Mouse (Mus musculus): Measurements from ENCODE around the gene Gria1. TPM values are rescaled to one million over a fixed set of nuclear protein-coding genes. Genes with fewer than 3 reads are reported as not detected.

Gene Gria1
- polyA plus RNA-seq, 1 experiment from 2014 or later = 3.9 TPM

- Histone ChIP-seq H3K9ac (no peak overlapping the region), H3K9me3 (no peaks in the 10 kb centered on the region), H3K36me3 (no peaks in the 10 kb centered on the region), H3K27me3 (replicated peaks) (no peaks in the 10 kb centered on the region), H3K4me3 (no peak overlapping the region), H3K27ac (replicated peaks) (no peak overlapping the region), H3K4me2 (no peak overlapping the region), H3K4me1 (0 out of 2 replicates have a peak, but pooled peaks cover 6% of the 10 kb centered on the region)
- ATAC-seq (ENCODE audit: extremely low read depth, insufficient number of reproducible peaks, low FRiP score, low TSS enrichment) = no peak
- 67% methylated on average over 8 of the region's 8 CpGs for WGBS
Observed at GRCm38 (mm10) chr11:57127066-57127465, 115.9 kb downstream of the Gria1 start.

GRCm38 (mm10) chr11:57140162-57140780 lies 129.1 kb downstream of the Gria1 start:
- H3K9me3 ChIP-seq = no peaks in the 10 kb centered on the region
- no peaks in the 10 kb centered on the region for H3K27me3 ChIP-seq (replicated peaks)
- H3K4me2 ChIP-seq = no peak overlapping the region
- H3K9ac ChIP-seq = no peak overlapping the region
- ATAC-seq (ENCODE audit: extremely low read depth, insufficient number of reproducible peaks, low FRiP score, low TSS enrichment) = no peak
- no peaks in the 10 kb centered on the region for H3K36me3 ChIP-seq
- WGBS = 73% methylated on average over 14 of the region's 14 CpGs
- H3K4me3 ChIP-seq = no peak overlapping the region
- no peak overlapping the region for H3K27ac ChIP-seq (replicated peaks)
- H3K4me1 ChIP-seq = no peaks in the 10 kb centered on the region

- 79% methylated on average over 5 of the region's 5 CpGs for WGBS
- H3K4me2 ChIP-seq = no peak overlapping the region
- H3K36me3 ChIP-seq = no peaks in the 10 kb centered on the region
- H3K4me3 ChIP-seq = no peak overlapping the region
- no peak for ATAC-seq (ENCODE audit: extremely low read depth, insufficient number of reproducible peaks, low FRiP score, low TSS enrichment)
- H3K9me3 ChIP-seq = no peaks in the 10 kb centered on the region
- H3K27me3 ChIP-seq (replicated peaks) = no peaks in the 10 kb centered on the region
- no peak overlapping the region for H3K27ac ChIP-seq (replicated peaks)
- no peaks in the 10 kb centered on the region for H3K4me1 ChIP-seq
- no peak overlapping the region for H3K9ac ChIP-seq
Observed at GRCm38 (mm10) chr11:57143681-57144080, 132.5 kb downstream of the Gria1 start.

- Histone ChIP-seq H3K4me3 (no peak overlapping the region), H3K4me2 (no peak overlapping the region), H3K4me1 (0 out of 2 replicates have a peak, but pooled peaks cover 4% of the 10 kb centered on the region), H3K9ac (no peak overlapping the region), H3K27ac (replicated peaks) (no peak overlapping the region), H3K9me3 (no peaks in the 10 kb centered on the region), H3K36me3 (no peaks in the 10 kb centered on the region), H3K27me3 (replicated peaks) (no peaks in the 10 kb centered on the region)
- WGBS = 81% methylated on average over 7 of the region's 7 CpGs
- ATAC-seq (ENCODE audit: extremely low read depth, insufficient number of reproducible peaks, low FRiP score, low TSS enrichment) = no peak
Observed at GRCm38 (mm10) chr11:57145192-57145591, 134.0 kb downstream of the Gria1 start.

DNA sequence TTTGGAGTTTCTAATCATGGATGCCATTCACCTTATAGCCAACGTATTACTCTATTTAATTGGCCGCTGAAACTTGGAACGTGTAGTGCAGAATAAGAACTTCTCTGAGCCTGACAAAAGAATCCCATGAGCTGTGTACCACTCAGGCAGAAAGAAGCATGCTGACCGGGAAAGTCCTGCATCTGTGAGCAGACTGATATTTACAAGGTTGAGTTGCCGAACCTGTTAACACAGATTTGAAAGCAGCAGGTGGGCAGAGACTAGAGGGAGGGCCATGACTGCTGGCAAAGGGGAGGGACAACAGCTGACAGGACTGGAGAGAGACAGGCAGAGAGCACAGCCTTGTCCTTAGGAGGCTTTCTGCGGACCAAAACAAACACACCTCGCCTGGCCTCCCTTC lies 134.5 kb downstream of the Gria1 start:
- no peak overlapping the region for H3K27ac ChIP-seq (replicated peaks)
- no peaks in the 10 kb centered on the region for H3K36me3 ChIP-seq
- WGBS = 50% methylated on average over 7 of the region's 7 CpGs
- 0 out of 2 replicates have a peak, but pooled peaks cover 4% of the 10 kb centered on the region for H3K4me1 ChIP-seq
- no peak overlapping the region for H3K9ac ChIP-seq
- no peak for ATAC-seq (ENCODE audit: extremely low read depth, insufficient number of reproducible peaks, low FRiP score, low TSS enrichment)
- H3K4me2 ChIP-seq = no peak overlapping the region
- H3K9me3 ChIP-seq = no peaks in the 10 kb centered on the region
- H3K27me3 ChIP-seq (replicated peaks) = no peaks in the 10 kb centered on the region
- H3K4me3 ChIP-seq = no peak overlapping the region

DNA sequence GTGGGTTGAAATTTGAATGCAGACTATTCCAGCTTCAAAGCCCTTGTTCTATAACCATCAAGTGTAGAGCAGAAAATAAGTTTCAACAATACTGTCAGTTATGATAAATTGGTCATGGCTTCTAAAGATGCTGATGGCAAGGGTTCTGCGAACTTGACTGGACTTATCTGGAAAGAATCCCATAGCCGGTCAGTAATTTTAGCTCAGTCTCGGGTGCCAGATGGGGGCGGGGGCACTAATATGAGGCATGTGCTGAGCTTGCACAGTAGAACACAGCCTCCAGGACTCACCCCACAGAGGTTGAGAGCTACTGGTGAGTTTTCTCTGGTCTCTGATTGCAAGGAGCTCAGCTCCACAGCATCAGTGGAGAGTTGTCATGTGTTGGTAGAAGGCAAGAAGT lies 140.5 kb downstream of the Gria1 start:
- no peak for ATAC-seq (ENCODE audit: extremely low read depth, insufficient number of reproducible peaks, low FRiP score, low TSS enrichment)
- Histone ChIP-seq H3K4me2 (no peak overlapping the region), H3K9ac (no peak overlapping the region), H3K4me1 (peaks cover 14% of the 10 kb centered on the region), H3K9me3 (no peaks in the 10 kb centered on the region), H3K36me3 (no peaks in the 10 kb centered on the region), H3K27ac (replicated peaks) (no peak overlapping the region), H3K4me3 (no peak overlapping the region), H3K27me3 (replicated peaks) (no peaks in the 10 kb centered on the region; the same call in 1 of the 2 replicates)
- WGBS = 46% methylated on average over 4 of the region's 4 CpGs

DNA sequence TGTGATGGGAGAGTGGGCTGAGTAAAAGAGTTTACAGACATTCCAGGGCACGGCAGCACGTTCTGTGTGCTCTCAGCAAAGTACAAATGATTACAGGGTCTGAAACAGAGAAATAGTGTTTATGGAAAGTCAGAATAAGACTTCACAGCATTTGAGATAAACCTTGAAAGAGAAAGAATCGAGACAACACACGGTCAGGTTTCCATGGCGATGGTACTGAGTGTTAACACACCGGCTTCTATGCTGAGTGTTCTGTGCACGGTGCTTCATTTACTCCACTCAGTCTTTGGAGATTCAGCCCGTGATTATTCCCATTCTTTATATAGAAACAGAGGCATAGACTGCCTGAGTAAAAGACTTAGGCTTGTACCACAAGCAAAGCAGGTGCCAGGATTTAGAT lies 143.8 kb downstream of the Gria1 start:
- Histone ChIP-seq H3K36me3 (no peaks in the 10 kb centered on the region), H3K27ac (replicated peaks) (no peak overlapping the region), H3K27me3 (replicated peaks) (no peaks in the 10 kb centered on the region; the same call in 1 of the 2 replicates), H3K4me3 (no peak overlapping the region), H3K9me3 (no peaks in the 10 kb centered on the region), H3K4me2 (no peak overlapping the region), H3K9ac (no peak overlapping the region), H3K4me1 (peaks cover 9% of the 10 kb centered on the region)
- ATAC-seq (ENCODE audit: extremely low read depth, insufficient number of reproducible peaks, low FRiP score, low TSS enrichment) = no peak
- 50% methylated on average over 8 of the region's 8 CpGs for WGBS

DNA sequence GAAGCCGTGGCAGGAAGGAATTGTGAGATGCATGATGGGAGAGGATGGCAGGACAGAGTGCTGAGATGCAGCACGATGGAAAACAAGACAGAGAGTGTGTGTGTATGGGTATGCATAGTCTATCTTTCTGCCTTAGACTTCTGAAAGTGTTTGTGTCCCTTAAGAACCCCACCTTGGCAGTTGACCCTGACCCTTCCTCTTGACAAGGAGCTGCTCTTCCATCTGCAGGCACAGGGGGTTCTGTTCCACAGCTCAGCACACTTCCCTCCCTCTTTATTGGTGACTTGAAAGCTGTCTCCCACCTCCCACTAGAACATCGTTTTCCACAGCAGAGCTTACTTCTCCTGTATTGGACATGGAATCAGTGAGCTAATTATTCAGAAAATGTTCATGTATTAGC lies 148.2 kb downstream of the Gria1 start:
- ATAC-seq (ENCODE audit: extremely low read depth, insufficient number of reproducible peaks, low FRiP score, low TSS enrichment) = no peak
- Histone ChIP-seq H3K36me3 (no peaks in the 10 kb centered on the region), H3K9ac (no peak overlapping the region), H3K4me1 (no peaks in the 10 kb centered on the region), H3K27me3 (replicated peaks) (no peaks in the 10 kb centered on the region; the same call in 1 of the 2 replicates), H3K4me2 (no peak overlapping the region), H3K27ac (replicated peaks) (no peak overlapping the region), H3K9me3 (no peaks in the 10 kb centered on the region), H3K4me3 (no peak overlapping the region)
- WGBS = 63% methylated on average over 3 of the region's 3 CpGs

- WGBS = 88% methylated on average over 8 of the region's 8 CpGs
- H3K4me2 ChIP-seq = no peak overlapping the region
- no peak overlapping the region for H3K27ac ChIP-seq (replicated peaks)
- ATAC-seq (ENCODE audit: extremely low read depth, insufficient number of reproducible peaks, low FRiP score, low TSS enrichment) = no peak
- H3K36me3 ChIP-seq = no peaks in the 10 kb centered on the region
- H3K4me1 ChIP-seq = no peaks in the 10 kb centered on the region
- no peaks in the 10 kb centered on the region for H3K9me3 ChIP-seq
- H3K27me3 ChIP-seq (replicated peaks) = no peaks in the 10 kb centered on the region
- H3K4me3 ChIP-seq = no peak overlapping the region
- H3K9ac ChIP-seq = no peak overlapping the region
Observed at GRCm38 (mm10) chr11:57160076-57160475, 148.9 kb downstream of the Gria1 start.

DNA sequence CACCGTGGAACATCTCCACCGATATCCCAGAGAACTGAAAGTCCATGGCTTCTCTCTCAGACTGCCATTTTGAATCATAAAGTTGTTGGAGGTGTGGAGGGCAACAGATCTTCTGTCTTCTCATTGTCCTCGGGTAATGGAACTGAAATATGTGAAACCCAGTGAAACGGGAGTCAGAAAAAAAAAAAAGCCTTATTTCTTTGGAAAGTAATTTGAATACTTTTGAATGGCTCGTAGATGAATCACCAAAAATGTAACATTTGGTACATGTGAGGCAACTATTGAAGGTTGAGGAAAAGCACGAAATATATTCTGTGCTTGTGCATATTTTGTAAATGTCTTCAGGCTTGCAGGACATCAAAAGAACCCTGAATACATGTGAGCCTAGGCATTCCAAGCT lies 151.7 kb downstream of the Gria1 start:
- 76% methylated on average over 6 of the region's 6 CpGs for WGBS

GRCm38 (mm10) chr11:57170058-57170457 lies 158.9 kb downstream of the Gria1 start:
- Histone ChIP-seq H3K4me3 (no peak overlapping the region), H3K4me2 (no peak overlapping the region), H3K9me3 (no peaks in the 10 kb centered on the region), H3K27ac (replicated peaks) (no peak overlapping the region), H3K27me3 (replicated peaks) (no peaks in the 10 kb centered on the region), H3K36me3 (no peaks in the 10 kb centered on the region), H3K9ac (no peak overlapping the region), H3K4me1 (no peaks in the 10 kb centered on the region)
- ATAC-seq (ENCODE audit: extremely low read depth, insufficient number of reproducible peaks, low FRiP score, low TSS enrichment) = no peak
- WGBS = 58% methylated on average over 6 of the region's 6 CpGs

More for the DNA sequence above, 151.7 kb downstream of the Gria1 start:
- no peak overlapping the region for H3K4me2 ChIP-seq
- no peaks in the 10 kb centered on the region for H3K9me3 ChIP-seq
- no peak for ATAC-seq (ENCODE audit: extremely low read depth, insufficient number of reproducible peaks, low FRiP score, low TSS enrichment)
- H3K27ac ChIP-seq (replicated peaks) = no peak overlapping the region
- no peaks in the 10 kb centered on the region for H3K36me3 ChIP-seq
- no peaks in the 10 kb centered on the region for H3K4me1 ChIP-seq
- H3K4me3 ChIP-seq = no peak overlapping the region
- no peak overlapping the region for H3K9ac ChIP-seq
- no peaks in the 10 kb centered on the region for H3K27me3 ChIP-seq (replicated peaks)

DNA sequence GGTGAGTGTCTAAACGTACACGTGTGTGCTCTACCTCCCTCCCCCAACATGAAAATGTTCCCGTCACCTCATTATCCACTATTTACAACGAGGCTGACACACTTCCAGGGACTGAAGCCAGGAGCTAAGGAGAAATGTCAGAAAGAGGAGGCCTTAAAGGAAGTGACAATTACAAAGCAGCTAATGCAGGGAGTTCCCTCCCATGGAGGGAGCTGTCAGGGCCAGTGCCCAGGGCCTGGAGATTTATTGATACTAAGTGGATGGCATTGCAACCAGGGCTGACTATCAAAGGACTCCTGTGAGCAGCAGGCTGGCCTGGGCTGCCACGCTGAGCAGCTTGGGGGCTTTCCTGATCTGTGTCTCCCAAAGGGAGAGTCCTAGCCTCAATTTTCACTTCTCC lies 163.0 kb downstream of the Gria1 start:
- no peak for ATAC-seq (ENCODE audit: extremely low read depth, insufficient number of reproducible peaks, low FRiP score, low TSS enrichment)
- no peak overlapping the region for H3K9ac ChIP-seq
- no peak overlapping the region for H3K4me3 ChIP-seq
- H3K36me3 ChIP-seq = no peaks in the 10 kb centered on the region
- WGBS = 56% methylated on average over 5 of the region's 5 CpGs
- no peak overlapping the region for H3K4me2 ChIP-seq
- no peak overlapping the region for H3K27ac ChIP-seq (replicated peaks)
- no peaks in the 10 kb centered on the region for H3K9me3 ChIP-seq
- H3K27me3 ChIP-seq (replicated peaks) = no peaks in the 10 kb centered on the region
- no peaks in the 10 kb centered on the region for H3K4me1 ChIP-seq

Data from heart, embryonic 13.5 days (tissue).